Mouse (Mus musculus) intestine, embryonic 16.5 days (tissue): Measurements from ENCODE around the gene Map10. TPM values are rescaled to one million over a fixed set of nuclear protein-coding genes. Genes with fewer than 3 reads are reported as not detected.
A peak's percentile ranks its signal among the peaks of the same experiment; 100 is the strongest.

Experiments used
- ATAC-seq: fragments of 200-750 bp; cut with Nextera tagmentation; 2 replicates; pipeline ENCODE4 v1.8.0; 2017; ENCODE audit warnings: moderate TSS enrichment, moderate library complexity
- H3K27ac ChIP-seq: fragments of 300-500 bp; sonication (generic); 2 replicates; pipeline ENCODE4 v1.5.1; 2014; ENCODE audit warnings: mild to moderate bottlenecking, low read length
- H3K27me3 ChIP-seq: fragments of 300-500 bp; sonication (generic); replicated peaks from 2 replicates; pipeline ENCODE4 v1.6.1; 2014; ENCODE audit warnings: low read length, control low read depth, mixed read lengths; ENCODE audit not compliant: control insufficient read depth, insufficient read depth
- H3K36me3 ChIP-seq: fragments of 300-500 bp; sonication (generic); 2 replicates; pipeline ENCODE4 v1.6.1; 2014; ENCODE audit warnings: low read length, control low read depth; ENCODE audit not compliant: control insufficient read depth, insufficient read depth
- H3K4me1 ChIP-seq: fragments of 300-500 bp; sonication (generic); 2 replicates; pipeline ENCODE4 v1.6.1; 2014; ENCODE audit warnings: low read length, control low read depth, mixed read lengths; ENCODE audit not compliant: control insufficient read depth, insufficient read depth
- H3K4me2 ChIP-seq: fragments of 300-500 bp; sonication (generic); 2 replicates; pipeline ENCODE4 v1.6.1; 2014; ENCODE audit warnings: low read depth, low read length, control low read depth
- H3K4me3 ChIP-seq: fragments of 300-500 bp; sonication (generic); 2 replicates; pipeline ENCODE4 v1.5.1; 2014; ENCODE audit warnings: mild to moderate bottlenecking, low read length
- H3K9ac ChIP-seq: fragments of 300-500 bp; sonication (generic); 2 replicates; pipeline ENCODE4 v1.6.1; 2014; ENCODE audit warnings: low read depth, low read length
- H3K9me3 ChIP-seq: fragments of 300-500 bp; sonication (generic); 2 replicates; pipeline ENCODE4 v1.6.1; 2016; ENCODE audit warnings: low read length, control low read depth; ENCODE audit not compliant: control insufficient read depth
- WGBS: fragments of 180-500 bp; shearing (Covaris S2); extraction: QIAGEN DNeasy Blood & Tissue Kit; methylation state at CpG from one replicate; pipeline ENCODE4 v1.1.7; 2014; 5-methylcytosine and 5-hydroxymethylcytosine counted together
- polyA plus RNA-seq: library from polyadenylated mRNA; unstranded; fragments of >200 nt; fragmentation: Nextera tagmentation; extraction: Ambion mirVana; gene quantifications from 2 replicates; pipeline ENCODE4 v1.2.1, GENCODE M21; 2015

The Map10 gene
- polyA plus RNA-seq: 3.5 and 3.7 TPM in 2 replicates

- no peaks in the 10 kb centered on the region for H3K27me3 ChIP-seq
- WGBS: 2% methylated on average over 59 of the region's 62 CpGs
These were observed at the start of gene Map10 for GRCm38 (mm10) chr8:125669700-125670195. TSS of gene Map10 (plus strand) at chr8:125669818.

GRCm38 (mm10) chr8:125620301-125620700, 49.3 kb upstream of the Map10 start:
- Histone ChIP-seq H3K9me3 (peaks cover 2% of the 10 kb centered on the region; the same call in 1 of the 2 replicates), H3K27ac (no peak overlapping the region), H3K36me3 (no peaks in the 10 kb centered on the region), H3K4me3 (no peak overlapping the region), H3K27me3 (no peaks in the 10 kb centered on the region), H3K4me1 (peaks cover 11% of the 10 kb centered on the region), H3K4me2 (no peak overlapping the region), H3K9ac (no peak overlapping the region)
- 58% methylated on average over 4 of the region's 4 CpGs for WGBS
- peak; percentile 19; the same call in 1 of the 2 replicates for ATAC-seq

More at GRCm38 (mm10) chr8:125669700-125670195, at the start of gene Map10:
- peak within 1 kb of the TSS; percentile 87 for H3K4me2 ChIP-seq
- peak within 1 kb of the TSS; percentile 75 for H3K9ac ChIP-seq
- H3K4me3 ChIP-seq: peak within 1 kb of the TSS; percentile 65
- H3K36me3 ChIP-seq: peaks cover 12% of the 10 kb centered on the region; the same call in 1 of the 2 replicates
- H3K4me1 ChIP-seq: peaks cover 5% of the 10 kb centered on the region
- H3K27ac ChIP-seq: peak within 1 kb of the TSS; percentile 65
- peak; percentile 87 for ATAC-seq
- peaks cover 28% of the 10 kb centered on the region for H3K9me3 ChIP-seq

GRCm38 (mm10) chr8:125624287-125624686, 45.3 kb upstream of the Map10 start:
- no peak overlapping the region for H3K4me3 ChIP-seq
- H3K4me1 ChIP-seq: peaks cover 7% of the 10 kb centered on the region
- H3K9me3 ChIP-seq: peaks cover 6% of the 10 kb centered on the region; the same call in 1 of the 2 replicates
- H3K9ac ChIP-seq: no peak overlapping the region
- no peaks in the 10 kb centered on the region for H3K27me3 ChIP-seq
- ATAC-seq: no peak
- H3K4me2 ChIP-seq: no peak overlapping the region
- no peaks in the 10 kb centered on the region for H3K36me3 ChIP-seq
- WGBS: 47% methylated on average over 8 of the region's 8 CpGs
- H3K27ac ChIP-seq: no peak overlapping the region

- WGBS: 93% methylated on average over 8 of the region's 8 CpGs
- H3K4me1 ChIP-seq: no peaks in the 10 kb centered on the region
- H3K4me2 ChIP-seq: no peak overlapping the region
- ATAC-seq: no peak
- no peak overlapping the region for H3K4me3 ChIP-seq
- no peaks in the 10 kb centered on the region for H3K36me3 ChIP-seq
- H3K27me3 ChIP-seq: no peaks in the 10 kb centered on the region
- peaks cover 6% of the 10 kb centered on the region; the same call in 1 of the 2 replicates for H3K9me3 ChIP-seq
- H3K27ac ChIP-seq: no peak overlapping the region
- no peak overlapping the region for H3K9ac ChIP-seq
These were observed 43.2 kb upstream of the Map10 start for GRCm38 (mm10) chr8:125626381-125626780.

- Histone ChIP-seq H3K9me3 (peaks cover 6% of the 10 kb centered on the region; the same call in 1 of the 2 replicates), H3K27ac (no peak overlapping the region), H3K27me3 (no peaks in the 10 kb centered on the region), H3K4me3 (no peak overlapping the region), H3K4me1 (no peaks in the 10 kb centered on the region), H3K9ac (no peak overlapping the region), H3K36me3 (no peaks in the 10 kb centered on the region), H3K4me2 (no peak overlapping the region)
- ATAC-seq: no peak
- WGBS: 94% methylated on average over 1 of the region's 1 CpGs
These were observed 40.8 kb upstream of the Map10 start for GRCm38 (mm10) chr8:125628834-125629233.

GRCm38 (mm10) chr8:125638411-125639058, 31.1 kb upstream of the Map10 start:
- Histone ChIP-seq H3K27me3 (no peaks in the 10 kb centered on the region), H3K4me3 (no peak overlapping the region), H3K4me2 (no peak overlapping the region), H3K36me3 (no peaks in the 10 kb centered on the region), H3K4me1 (peaks cover 11% of the 10 kb centered on the region; the same call in 1 of the 2 replicates), H3K9ac (no peak overlapping the region), H3K27ac (no peak overlapping the region), H3K9me3 (no peaks in the 10 kb centered on the region)
- 53% methylated on average over 6 of the region's 6 CpGs for WGBS
- no peak for ATAC-seq

- ATAC-seq: no peak
- Histone ChIP-seq H3K4me1 (peaks cover 11% of the 10 kb centered on the region; the same call in 1 of the 2 replicates), H3K27ac (no peak overlapping the region), H3K9me3 (no peaks in the 10 kb centered on the region), H3K36me3 (no peaks in the 10 kb centered on the region), H3K4me2 (no peak overlapping the region), H3K9ac (no peak overlapping the region), H3K4me3 (no peak overlapping the region), H3K27me3 (no peaks in the 10 kb centered on the region)
- WGBS: 66% methylated on average over 2 of the region's 2 CpGs
These were observed 30.0 kb upstream of the Map10 start for GRCm38 (mm10) chr8:125639631-125640030.

GRCm38 (mm10) chr8:125640766-125641165, 28.9 kb upstream of the Map10 start:
- Histone ChIP-seq H3K9me3 (no peaks in the 10 kb centered on the region), H3K4me3 (no peak overlapping the region), H3K27me3 (no peaks in the 10 kb centered on the region), H3K27ac (no peak overlapping the region), H3K36me3 (no peaks in the 10 kb centered on the region), H3K4me1 (peaks cover 11% of the 10 kb centered on the region; the same call in 1 of the 2 replicates), H3K4me2 (no peak overlapping the region), H3K9ac (no peak overlapping the region)
- peak; percentile 65 for ATAC-seq
- WGBS: 44% methylated on average over 5 of the region's 5 CpGs

GRCm38 (mm10) chr8:125641808-125642207, 27.8 kb upstream of the Map10 start:
- Histone ChIP-seq H3K4me3 (no peak overlapping the region), H3K4me2 (no peak overlapping the region), H3K9ac (0 out of 2 replicates have a peak overlapping the region, but pooled peaks have one; percentile 39), H3K4me1 (peaks cover 11% of the 10 kb centered on the region; the same call in 1 of the 2 replicates), H3K9me3 (no peaks in the 10 kb centered on the region), H3K27me3 (no peaks in the 10 kb centered on the region), H3K27ac (no peak overlapping the region), H3K36me3 (no peaks in the 10 kb centered on the region)
- WGBS: 43% methylated on average over 6 of the region's 6 CpGs
- ATAC-seq: peak; percentile 57
